Mouse (Mus musculus) kidney, postnatal 0 days (tissue): ENCODE results near the gene Timp3. TPM values are rescaled to one million over a fixed set of nuclear protein-coding genes. Genes with fewer than 3 reads are reported as not detected.
"Not testable (repeated sequence)": the region's sequence is repeated elsewhere in the genome, so short reads cannot be mapped to it uniquely, and the experiment has no call there.

Experiments
- ATAC-seq: fragments of 200-750 bp; cut with Nextera tagmentation; replicated peaks from 2 replicates; pipeline ENCODE4 v1.8.0; 2017; ENCODE audit warnings: low read depth, moderate number of reproducible peaks, moderate TSS enrichment, moderate library complexity; ENCODE audit not compliant: low FRiP score
- DNase-seq: peaks from one replicate; pipeline ENCODE4 v3.0.0-alpha.2; 2016; ENCODE audit warnings: low spot score
- H3K27ac ChIP-seq: fragments of 300-500 bp; sonication (generic); 2 replicates; pipeline ENCODE4 v1.5.1; 2014; ENCODE audit warnings: mild to moderate bottlenecking
- H3K27me3 ChIP-seq: fragments of 300-500 bp; sonication (generic); 2 replicates; pipeline ENCODE4 v1.6.1; 2014; ENCODE audit warnings: low read length, mixed read lengths; ENCODE audit not compliant: insufficient read depth
- H3K36me3 ChIP-seq: fragments of 300-500 bp; sonication (generic); 2 replicates; pipeline ENCODE4 v1.6.1; 2014; ENCODE audit warnings: low read length, mixed read lengths; ENCODE audit not compliant: insufficient read depth
- H3K4me1 ChIP-seq: fragments of 300-500 bp; sonication (generic); replicated peaks from 2 replicates; pipeline ENCODE4 v1.6.1; 2014; ENCODE audit warnings: antibody characterized with exemption, low read length, mixed read lengths; ENCODE audit not compliant: insufficient read depth
- H3K4me2 ChIP-seq: fragments of 300-500 bp; sonication (generic); 2 replicates; pipeline ENCODE4 v1.6.1; 2014; ENCODE audit warnings: mild to moderate bottlenecking, low read length, moderate library complexity, mixed read lengths
- H3K4me3 ChIP-seq: fragments of 300-500 bp; sonication (generic); replicated peaks from 2 replicates; pipeline ENCODE4 v1.5.1; 2014; ENCODE audit warnings: low read depth, low read length
- H3K9ac ChIP-seq: fragments of 300-500 bp; sonication (generic); 2 replicates; pipeline ENCODE4 v1.6.1; 2014; ENCODE audit warnings: low read depth, low read length
- H3K9me3 ChIP-seq: fragments of 300-500 bp; sonication (generic); replicated peaks from 2 replicates; pipeline ENCODE4 v1.6.1; 2016; ENCODE audit warnings: low read length, inconsistent platforms, mixed read lengths
- CTCF ChIP-seq: IDR thresholded peaks from 2 replicates; pipeline ENCODE4 v1.5.1; 2016; ENCODE audit warnings: antibody characterized with exemption, low read depth, mild to moderate bottlenecking, moderate library complexity
- WGBS: fragments of 180-500 bp; shearing (Covaris S2); extraction: QIAGEN DNeasy Blood & Tissue Kit; methylation state at CpG from one replicate; pipeline ENCODE4 v1.1.7; 2014; 5-methylcytosine and 5-hydroxymethylcytosine counted together
- polyA plus RNA-seq: library from polyadenylated mRNA; unstranded; fragments of >200 nt; fragmentation: Nextera tagmentation; extraction: Ambion mirVana; gene quantifications from 2 replicates; pipeline ENCODE4 v1.2.1, GENCODE M21; 2015

The Timp3 gene
- polyA plus RNA-seq, 1 experiment from 2014 or later: 87.4 TPM

DNA sequence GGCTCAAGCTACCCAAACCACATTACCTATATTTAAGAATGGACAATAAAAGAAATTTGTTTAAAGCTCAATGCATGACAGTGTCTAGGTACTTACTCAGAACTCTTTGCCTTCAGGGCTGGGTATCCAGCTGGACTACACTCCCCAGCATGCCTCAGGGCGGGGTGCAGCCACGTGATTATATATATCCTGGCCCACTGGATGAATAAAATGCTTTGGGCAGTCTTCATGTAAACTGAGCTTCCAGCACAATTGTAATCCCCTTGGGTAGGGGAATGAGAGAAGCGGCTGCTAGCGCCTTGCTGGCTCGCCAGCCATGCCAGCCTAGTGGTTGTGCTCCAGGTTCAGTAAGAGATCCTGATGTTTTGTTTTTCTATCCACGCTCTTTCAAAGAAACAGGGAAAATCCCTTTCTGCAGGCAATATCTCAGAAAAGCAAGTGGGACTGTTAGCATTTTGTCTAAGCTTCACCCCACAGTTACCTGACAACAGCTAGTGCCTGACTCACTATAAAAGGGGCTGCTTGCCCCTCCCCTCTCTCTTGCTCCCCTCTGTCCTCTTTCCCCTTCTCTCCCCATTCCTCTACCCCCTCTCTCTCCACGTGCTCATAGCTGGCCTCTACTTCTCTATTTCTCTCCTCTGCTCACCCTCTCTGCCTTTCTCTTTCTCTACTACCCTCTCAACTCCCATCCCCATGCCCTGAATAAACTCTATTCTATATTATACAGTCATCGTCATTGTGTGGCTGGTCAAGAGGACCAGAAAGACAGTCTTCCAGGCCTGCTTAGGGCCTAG lies 76.4 kb downstream of the Timp3 start:
- Histone ChIP-seq H3K4me1 (no peaks in the 10 kb centered on the region), H3K27ac (no peak overlapping the region), H3K4me3 (no peak overlapping the region), H3K36me3 (no peaks in the 10 kb centered on the region), H3K9ac (no peak overlapping the region), H3K4me2 (no peak overlapping the region), H3K27me3 (no peaks in the 10 kb centered on the region), H3K9me3 (no peaks in the 10 kb centered on the region)
- 70% methylated on average over 8 of the region's 8 CpGs for WGBS
- no peak for TF ChIP-seq CTCF
- no peak for ATAC-seq
- peak; percentile 57 for DNase-seq

GRCm38 (mm10) chr10:86378803-86379202 lies 78.6 kb downstream of the Timp3 start:
- WGBS: 85% methylated on average over 2 of the region's 2 CpGs
- H3K9ac ChIP-seq, H3K27me3 ChIP-seq, H3K4me3 ChIP-seq, H3K27ac ChIP-seq, H3K36me3 ChIP-seq, DNase-seq, H3K9me3 ChIP-seq, ATAC-seq, H3K4me2 ChIP-seq, H3K4me1 ChIP-seq: not testable (repeated sequence)

- no peak for DNase-seq
- no peak for TF ChIP-seq CTCF
These were observed 80.5 kb downstream of the Timp3 start for GRCm38 (mm10) chr10:86380626-86381025.

DNA sequence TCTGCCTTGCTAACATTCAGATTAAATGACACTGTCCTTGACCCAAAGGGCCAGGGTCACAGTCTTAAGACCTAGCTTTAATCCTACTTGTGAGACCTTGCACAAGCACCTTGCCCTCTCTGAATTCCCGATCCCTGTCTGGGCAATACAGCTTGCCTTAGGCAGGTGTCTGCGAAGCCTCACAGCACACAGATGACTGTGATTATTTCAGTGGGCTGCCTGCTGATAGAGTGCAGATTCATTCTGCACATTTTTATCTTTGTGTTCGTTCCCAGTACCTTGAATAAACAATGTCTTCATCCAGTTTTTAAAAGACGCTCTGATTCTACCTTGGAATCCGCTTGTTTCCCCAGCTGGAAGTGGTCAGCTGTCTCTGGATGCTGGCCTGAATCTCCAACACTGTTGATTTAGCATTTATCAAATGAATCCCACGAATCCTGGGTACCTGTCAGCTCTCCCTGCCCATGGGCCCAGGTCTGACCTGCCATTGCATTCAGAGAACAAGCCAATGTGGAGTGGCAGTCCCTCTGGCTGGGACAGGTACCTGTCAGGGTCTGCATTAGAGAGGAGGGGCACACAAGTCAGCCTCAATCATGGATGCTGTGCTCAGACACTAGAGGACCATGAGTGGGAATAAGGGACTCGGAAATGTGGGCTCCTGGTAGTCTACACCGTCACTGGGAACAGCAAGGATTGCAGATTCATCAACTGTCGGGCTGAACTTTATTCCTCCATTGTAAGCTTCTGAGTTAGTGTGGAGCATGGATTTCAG lies 81.2 kb downstream of the Timp3 start:
- Histone ChIP-seq H3K27ac (no peak overlapping the region), H3K36me3 (no peaks in the 10 kb centered on the region), H3K4me1 (no peaks in the 10 kb centered on the region), H3K9me3 (no peaks in the 10 kb centered on the region), H3K9ac (no peak overlapping the region), H3K4me2 (no peak overlapping the region), H3K27me3 (no peaks in the 10 kb centered on the region), H3K4me3 (no peak overlapping the region)
- WGBS: 60% methylated on average over 9 of the region's 9 CpGs
- DNase-seq: no peak
- no peak for TF ChIP-seq CTCF
- ATAC-seq: no peak

More at GRCm38 (mm10) chr10:86380626-86381025, 80.5 kb downstream of the Timp3 start:
- H3K9me3 ChIP-seq: no peaks in the 10 kb centered on the region
- H3K36me3 ChIP-seq: no peaks in the 10 kb centered on the region
- no peak for ATAC-seq
- H3K4me3 ChIP-seq: no peak overlapping the region
- H3K27ac ChIP-seq: no peak overlapping the region
- H3K9ac ChIP-seq: no peak overlapping the region
- H3K4me2 ChIP-seq: no peak overlapping the region
- 52% methylated on average over 2 of the region's 2 CpGs for WGBS
- H3K4me1 ChIP-seq: no peaks in the 10 kb centered on the region
- no peaks in the 10 kb centered on the region for H3K27me3 ChIP-seq

- TF ChIP-seq CTCF: no peak
- Histone ChIP-seq H3K27me3 (no peaks in the 10 kb centered on the region), H3K4me3 (no peak overlapping the region), H3K9me3 (no peaks in the 10 kb centered on the region), H3K4me2 (no peak overlapping the region), H3K4me1 (no peaks in the 10 kb centered on the region), H3K27ac (no peak overlapping the region), H3K36me3 (no peaks in the 10 kb centered on the region), H3K9ac (no peak overlapping the region)
- WGBS: 33% methylated on average over 2 of the region's 2 CpGs
- no peak for DNase-seq
- ATAC-seq: no peak
These were observed 81.7 kb downstream of the Timp3 start for GRCm38 (mm10) chr10:86381922-86382260.

GRCm38 (mm10) chr10:86384655-86385054 lies 84.5 kb downstream of the Timp3 start:
- 88% methylated on average over 2 of the region's 2 CpGs for WGBS
- Histone ChIP-seq H3K27me3 (no peaks in the 10 kb centered on the region), H3K9me3 (no peaks in the 10 kb centered on the region), H3K4me2 (no peak overlapping the region), H3K4me3 (no peak overlapping the region), H3K9ac (no peak overlapping the region), H3K27ac (no peak overlapping the region), H3K36me3 (no peaks in the 10 kb centered on the region), H3K4me1 (peaks cover 8% of the 10 kb centered on the region; the same call in 1 of the 2 replicates)
- DNase-seq: no peak
- ATAC-seq: no peak
- TF ChIP-seq CTCF: no peak
